Mouse (Mus musculus) stomach, postnatal 0 days (tissue): ENCODE measurements around the gene Fam173a. TPM values are rescaled to one million over a fixed set of nuclear protein-coding genes. Genes with fewer than 3 reads are reported as not detected.

Source experiments
- ATAC-seq: fragments of 200-750 bp; cut with Nextera tagmentation; 2 replicates; pipeline ENCODE4 v1.8.0; 2017; ENCODE audit not compliant: low FRiP score, low TSS enrichment
- DNase-seq: peaks from one replicate; pipeline ENCODE4 v3.0.0-alpha.2; 2016; ENCODE audit warnings: low spot score
- H3K27ac ChIP-seq: fragments of 300-500 bp; sonication (generic); replicated peaks from 2 replicates; pipeline ENCODE4 v1.5.1; 2014; ENCODE audit warnings: mild to moderate bottlenecking, control low read depth
- H3K27me3 ChIP-seq: fragments of 300-500 bp; sonication (generic); 2 replicates; pipeline ENCODE4 v1.6.1; 2014; ENCODE audit warnings: low read length; ENCODE audit not compliant: control insufficient read depth, insufficient read depth
- H3K36me3 ChIP-seq: fragments of 300-500 bp; sonication (generic); 2 replicates; pipeline ENCODE4 v1.6.1; 2014; ENCODE audit warnings: low read length, mixed read lengths; ENCODE audit not compliant: control insufficient read depth, insufficient read depth
- H3K4me1 ChIP-seq: fragments of 300-500 bp; sonication (generic); replicated peaks from 2 replicates; pipeline ENCODE4 v1.6.1; 2014; ENCODE audit warnings: antibody characterized with exemption; ENCODE audit not compliant: control insufficient read depth, insufficient read depth
- H3K4me2 ChIP-seq: fragments of 300-500 bp; sonication (generic); replicated peaks from 2 replicates; pipeline ENCODE4 v1.6.1; 2014; ENCODE audit warnings: low read depth, mild to moderate bottlenecking, control low read depth, moderate library complexity
- H3K4me3 ChIP-seq: fragments of 300-500 bp; sonication (generic); 2 replicates; pipeline ENCODE4 v1.5.1; 2014; ENCODE audit warnings: low read depth, low read length, control low read depth
- H3K9ac ChIP-seq: fragments of 300-500 bp; sonication (generic); 2 replicates; pipeline ENCODE4 v1.6.1; 2014; ENCODE audit warnings: mild to moderate bottlenecking, low read length, control low read depth, mixed read lengths
- H3K9me3 ChIP-seq: fragments of 300-500 bp; sonication (generic); 2 replicates; pipeline ENCODE4 v1.6.1; 2016; ENCODE audit warnings: low read length; ENCODE audit not compliant: control insufficient read depth
- CTCF ChIP-seq: IDR thresholded peaks from 2 replicates; pipeline ENCODE4 v1.5.1; 2016; ENCODE audit warnings: antibody characterized with exemption, low read depth, mild to moderate bottlenecking, moderate library complexity
- EP300 ChIP-seq: optimal IDR thresholded peaks from 2 replicates; pipeline ENCODE3; 2016; ENCODE audit warnings: antibody characterized with exemption
- WGBS: fragments of 180-500 bp; shearing (Covaris S2); extraction: QIAGEN DNeasy Blood & Tissue Kit; methylation state at CpG from one replicate; pipeline ENCODE4 v1.1.7; 2014; 5-methylcytosine and 5-hydroxymethylcytosine counted together
- polyA plus RNA-seq: library from polyadenylated mRNA; unstranded; fragments of >200 nt; fragmentation: Nextera tagmentation; extraction: Ambion mirVana; gene quantifications from 2 replicates; pipeline ENCODE4 v1.2.1, GENCODE M21; 2015

The Fam173a gene
- polyA plus RNA-seq, 1 experiment from 2014 or later = 91.0 TPM

- peaks cover 3% of the 10 kb centered on the region for H3K4me1 ChIP-seq
- H3K9ac ChIP-seq = no peak overlapping the region
- ATAC-seq (no peak), DNase-seq (no peak)
- no peak overlapping the region for H3K4me2 ChIP-seq
- no peak overlapping the region for H3K27ac ChIP-seq
- WGBS = 57% methylated on average over 9 of the region's 9 CpGs
- TF ChIP-seq EP300 (no peak), CTCF (no peak)
- no peaks in the 10 kb centered on the region for H3K27me3 ChIP-seq
- no peak overlapping the region for H3K4me3 ChIP-seq
- H3K36me3 ChIP-seq = no peaks in the 10 kb centered on the region
- no peaks in the 10 kb centered on the region for H3K9me3 ChIP-seq
Observed at GRCm38 (mm10) chr17:25769331-25769730, 23.4 kb downstream of the Fam173a start.

- TF ChIP-seq CTCF (no peak), EP300 (no peak)
- no peaks in the 10 kb centered on the region for H3K9me3 ChIP-seq
- H3K4me2 ChIP-seq = no peak overlapping the region
- H3K36me3 ChIP-seq = no peaks in the 10 kb centered on the region
- DNase-seq (no peak), ATAC-seq (no peak)
- H3K27me3 ChIP-seq = no peaks in the 10 kb centered on the region
- H3K27ac ChIP-seq = no peak overlapping the region
- no peak overlapping the region for H3K9ac ChIP-seq
- H3K4me3 ChIP-seq = no peak overlapping the region
- no peaks in the 10 kb centered on the region for H3K4me1 ChIP-seq
- WGBS = 74% methylated on average over 5 of the region's 5 CpGs
Observed at GRCm38 (mm10) chr17:25765886-25766285, 26.8 kb downstream of the Fam173a start.

GRCm38 (mm10) chr17:25762591-25762990, 30.1 kb downstream of the Fam173a start:
- H3K4me2 ChIP-seq = no peak overlapping the region
- H3K4me1 ChIP-seq = no peaks in the 10 kb centered on the region
- H3K4me3 ChIP-seq = no peak overlapping the region
- TF ChIP-seq EP300 = no peak
- TF ChIP-seq CTCF = no peak
- no peaks in the 10 kb centered on the region for H3K27me3 ChIP-seq
- H3K27ac ChIP-seq = no peak overlapping the region
- DNase-seq (no peak), ATAC-seq (no peak)
- no peak overlapping the region for H3K9ac ChIP-seq
- 34% methylated on average over 3 of the region's 3 CpGs for WGBS
- H3K36me3 ChIP-seq = no peaks in the 10 kb centered on the region
- H3K9me3 ChIP-seq = no peaks in the 10 kb centered on the region

- H3K9me3 ChIP-seq = no peaks in the 10 kb centered on the region
- TF ChIP-seq EP300 (no peak), CTCF (no peak)
- no peaks in the 10 kb centered on the region for H3K36me3 ChIP-seq
- no peak overlapping the region for H3K4me2 ChIP-seq
- no peak overlapping the region for H3K4me3 ChIP-seq
- H3K27ac ChIP-seq = no peak overlapping the region
- no peak for DNase-seq
- H3K27me3 ChIP-seq = no peaks in the 10 kb centered on the region
- no peak for ATAC-seq
- H3K4me1 ChIP-seq = no peaks in the 10 kb centered on the region
- 30% methylated on average over 4 of the region's 4 CpGs for WGBS
- H3K9ac ChIP-seq = no peak overlapping the region
Observed at GRCm38 (mm10) chr17:25761561-25761970, 31.1 kb downstream of the Fam173a start.

- H3K4me2 ChIP-seq = no peak overlapping the region
- H3K27ac ChIP-seq = no peak overlapping the region
- ATAC-seq (no peak), DNase-seq (no peak)
- H3K9me3 ChIP-seq = no peaks in the 10 kb centered on the region
- H3K4me3 ChIP-seq = no peak overlapping the region
- 68% methylated on average over 8 of the region's 8 CpGs for WGBS
- H3K36me3 ChIP-seq = no peaks in the 10 kb centered on the region
- H3K27me3 ChIP-seq = no peaks in the 10 kb centered on the region
- no peak for TF ChIP-seq EP300
- no peak for TF ChIP-seq CTCF
- no peak overlapping the region for H3K9ac ChIP-seq
- H3K4me1 ChIP-seq = no peaks in the 10 kb centered on the region
Observed at GRCm38 (mm10) chr17:25760148-25760547, 32.6 kb downstream of the Fam173a start.

- Histone ChIP-seq H3K9ac (no peak overlapping the region), H3K4me2 (no peak overlapping the region), H3K27me3 (no peaks in the 10 kb centered on the region), H3K4me1 (no peaks in the 10 kb centered on the region), H3K9me3 (no peaks in the 10 kb centered on the region), H3K27ac (no peak overlapping the region), H3K4me3 (no peak overlapping the region), H3K36me3 (no peaks in the 10 kb centered on the region)
- DNase-seq = no peak
- 36% methylated on average over 3 of the region's 3 CpGs for WGBS
- ATAC-seq = no peak
- TF ChIP-seq EP300 (no peak), CTCF (no peak)
Observed at GRCm38 (mm10) chr17:25757691-25758090, 35.0 kb downstream of the Fam173a start.
